Mouse (Mus musculus): ENCODE data around the gene B4galnt3.

DNA sequence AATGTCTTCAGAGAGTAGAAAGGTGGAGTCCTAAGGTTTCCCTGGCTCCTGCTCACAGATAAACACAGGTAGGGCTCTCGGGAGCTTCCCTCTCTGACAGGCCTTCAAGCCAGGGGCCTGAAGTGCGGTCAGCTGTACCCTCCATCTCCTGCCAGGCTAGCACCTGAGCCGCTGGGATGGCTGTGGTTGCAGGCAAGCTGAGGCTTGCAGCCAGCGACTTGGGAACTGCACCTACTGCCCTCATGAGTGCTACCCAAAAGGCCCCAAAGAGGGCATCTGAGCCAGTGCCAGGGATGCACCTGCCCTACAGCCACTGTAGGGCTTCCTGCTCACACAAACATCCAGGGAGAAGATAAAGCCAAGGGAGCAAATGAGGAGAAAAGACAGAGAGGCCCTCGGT is 53.9 kb downstream of the B4galnt3 start:
- TF ChIP-seq POLR2A (IDR thresholded peaks at IDR 0.05; ENCODE audit: insufficient read depth, low read depth, low read length), result no peak
- TF ChIP-seq CTCF (IDR thresholded peaks at IDR 0.05; ENCODE audit: insufficient read depth, low read depth, low read length), result no peak

All from olfactory bulb, adult 2 months (tissue).